Mouse (Mus musculus): ENCODE measurements around the gene Rara. TPM values are rescaled to one million over a fixed set of nuclear protein-coding genes. Genes with fewer than 3 reads are reported as not detected.
A peak's percentile ranks its signal among the peaks of the same experiment; 100 is the strongest.
"Not testable (repeated sequence)": the region's sequence is repeated elsewhere in the genome, so short reads cannot be mapped to it uniquely, and the experiment has no call there.

The Rara gene
- total RNA-seq, 1 experiment from 2014 or later, result 131 TPM

DNA sequence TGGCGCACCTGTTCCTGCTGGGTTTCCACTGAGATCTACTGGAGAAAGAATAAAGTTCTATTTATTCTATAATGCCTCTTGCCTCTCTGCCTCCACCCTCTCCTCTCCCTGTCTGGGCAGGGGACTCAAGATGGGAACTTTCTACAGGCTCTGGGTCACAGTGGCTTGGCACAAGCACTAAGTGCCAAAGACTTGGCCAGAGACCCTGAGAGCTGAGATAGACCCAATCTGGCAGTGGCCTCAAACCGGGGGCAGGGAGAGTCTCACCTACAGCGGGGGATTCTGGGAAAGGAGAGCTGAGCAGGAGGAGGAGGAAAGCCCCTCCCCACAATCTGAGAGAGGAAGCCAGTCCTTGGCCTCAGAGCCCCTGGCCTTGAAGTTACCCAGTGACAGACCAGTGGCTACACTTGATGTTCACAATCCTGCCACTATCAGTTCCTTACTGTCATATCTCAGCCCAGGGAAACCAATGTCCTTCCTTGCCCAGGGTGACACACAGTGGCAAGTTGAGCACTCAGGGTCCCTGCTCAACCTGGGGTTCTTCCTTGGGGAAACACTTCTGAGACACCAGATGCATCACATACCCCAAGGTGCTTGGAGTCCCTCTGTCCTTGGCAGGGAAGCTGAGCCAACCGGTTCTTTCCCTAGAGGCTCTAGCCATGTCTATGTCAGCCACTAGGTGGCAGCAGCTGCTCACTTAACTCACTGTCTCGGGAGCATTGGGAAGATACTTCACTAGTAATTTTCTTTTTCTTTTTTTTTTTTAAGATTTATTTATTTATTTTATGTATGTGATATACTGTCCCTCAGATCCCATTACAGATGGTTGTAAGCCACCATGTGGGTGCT lies 47.5 kb downstream of the Rara start:
- ATAC-seq (ENCODE audit: extremely low read depth, insufficient number of reproducible peaks, low FRiP score, poor library complexity, severe bottlenecking), result peak; percentile 30; the same call in 1 of the 2 replicates

DNA sequence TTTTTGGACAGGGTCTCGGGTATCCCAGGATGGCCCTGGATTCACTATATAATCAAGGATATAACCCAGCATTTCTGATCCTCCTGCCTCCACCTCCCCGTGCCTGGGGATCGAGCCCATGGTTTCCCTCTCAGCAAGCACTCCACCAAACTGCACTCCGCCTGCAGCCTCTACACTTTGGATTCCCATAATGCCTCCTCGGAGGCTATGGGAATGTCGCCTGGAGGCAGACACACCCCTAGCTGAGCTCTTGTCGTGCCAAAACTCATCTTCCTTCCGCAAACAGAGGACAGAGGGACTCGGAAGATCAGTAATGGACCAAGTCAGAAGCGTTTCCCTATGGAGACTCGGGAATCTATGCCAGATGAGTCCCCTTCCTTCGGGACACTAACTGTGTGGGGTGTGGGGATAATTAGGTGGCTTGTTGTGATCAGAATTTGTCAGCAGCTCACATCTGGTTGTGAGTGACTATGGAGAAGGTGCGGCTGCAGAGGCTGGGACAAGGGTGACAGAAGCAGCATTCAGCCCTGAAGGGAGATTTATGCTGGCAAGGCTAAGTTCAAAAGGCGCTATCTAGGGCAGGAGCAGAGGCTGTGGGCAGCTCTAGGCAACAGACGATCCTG lies 51.0 kb downstream of the Rara start:
- no peak for ATAC-seq (ENCODE audit: extremely low read depth, insufficient number of reproducible peaks, low FRiP score, poor library complexity, severe bottlenecking)

GRCm38 (mm10) chr11:98979356-98979755 lies 51.7 kb downstream of the Rara start:
- no peak for ATAC-seq (ENCODE audit: extremely low read depth, insufficient number of reproducible peaks, low FRiP score, poor library complexity, severe bottlenecking)

GRCm38 (mm10) chr11:98981289-98981996 lies 53.8 kb downstream of the Rara start:
- no peak for ATAC-seq (ENCODE audit: extremely low read depth, insufficient number of reproducible peaks, low FRiP score, poor library complexity, severe bottlenecking)

DNA sequence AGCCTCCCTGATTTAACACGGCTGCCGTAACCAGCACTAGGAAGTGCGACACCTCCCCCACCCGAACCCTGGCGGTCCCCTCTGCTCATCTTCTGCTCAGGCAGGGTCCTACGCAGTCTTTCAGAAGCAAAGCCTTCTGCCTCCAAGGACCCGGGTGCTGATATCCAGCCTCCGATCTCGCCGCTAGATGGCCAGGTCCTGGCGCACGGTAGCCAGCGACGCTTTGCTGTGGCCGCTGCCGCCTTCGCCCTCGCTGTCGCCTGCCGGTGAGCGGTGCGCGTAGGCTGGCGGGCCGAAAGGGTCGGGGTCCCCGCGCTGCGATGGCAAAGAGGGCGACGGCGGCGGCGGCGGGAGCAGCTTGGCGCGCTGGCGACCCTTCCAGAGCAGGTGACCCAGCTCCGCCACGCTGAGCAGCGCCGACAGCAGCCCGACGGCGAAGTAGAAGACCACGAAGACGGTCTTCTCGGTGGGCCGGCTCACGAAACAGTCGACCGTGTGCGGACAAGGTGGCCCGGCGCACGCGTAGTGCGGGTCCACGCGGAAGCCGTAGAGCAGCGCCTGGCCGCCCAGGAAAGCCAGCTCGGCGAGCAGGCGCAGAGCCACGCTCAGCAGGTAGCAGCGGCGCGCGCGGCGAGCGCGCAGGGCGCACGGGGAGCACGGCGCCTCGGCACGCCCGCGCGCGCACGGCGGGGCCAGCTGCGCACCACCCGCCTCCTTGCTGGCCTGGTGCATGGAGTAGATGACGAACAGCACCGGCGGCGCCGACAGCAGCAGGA lies 54.6 kb downstream of the Rara start:
- no peak for ATAC-seq (ENCODE audit: extremely low read depth, insufficient number of reproducible peaks, low FRiP score, poor library complexity, severe bottlenecking)

DNA sequence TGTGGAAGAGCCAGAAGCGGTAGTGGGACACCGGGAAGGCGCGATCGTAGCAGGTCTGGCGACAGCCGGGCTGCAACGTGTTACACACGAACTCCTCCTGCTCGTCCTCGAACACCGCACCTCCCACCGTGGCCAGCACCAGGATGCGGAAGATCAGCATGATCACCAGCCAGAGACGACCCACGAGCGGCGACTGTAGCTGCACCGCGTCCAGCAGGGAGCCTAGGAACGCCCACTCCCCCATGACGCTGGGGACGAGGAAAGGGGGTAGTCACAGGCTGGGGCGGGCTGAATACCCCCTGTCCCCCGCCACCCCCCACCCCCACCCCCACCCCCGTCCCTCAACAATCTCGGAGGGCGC lies 55.1 kb downstream of the Rara start, which contains the start of gene Gjd3:
Gene Gjd3 (minus strand): TSS at position 244 of the 361 bp plus-strand sequence.
- ATAC-seq (ENCODE audit: extremely low read depth, insufficient number of reproducible peaks, low FRiP score, poor library complexity, severe bottlenecking), result no peak

GRCm38 (mm10) chr11:98983551-98983950 lies 55.9 kb downstream of the Rara start:
- ATAC-seq (ENCODE audit: extremely low read depth, insufficient number of reproducible peaks, low FRiP score, poor library complexity, severe bottlenecking), result no peak

- ATAC-seq (ENCODE audit: extremely low read depth, insufficient number of reproducible peaks, low FRiP score, poor library complexity, severe bottlenecking), result no peak
Observed at GRCm38 (mm10) chr11:98985542-98985941, 57.9 kb downstream of the Rara start.

DNA sequence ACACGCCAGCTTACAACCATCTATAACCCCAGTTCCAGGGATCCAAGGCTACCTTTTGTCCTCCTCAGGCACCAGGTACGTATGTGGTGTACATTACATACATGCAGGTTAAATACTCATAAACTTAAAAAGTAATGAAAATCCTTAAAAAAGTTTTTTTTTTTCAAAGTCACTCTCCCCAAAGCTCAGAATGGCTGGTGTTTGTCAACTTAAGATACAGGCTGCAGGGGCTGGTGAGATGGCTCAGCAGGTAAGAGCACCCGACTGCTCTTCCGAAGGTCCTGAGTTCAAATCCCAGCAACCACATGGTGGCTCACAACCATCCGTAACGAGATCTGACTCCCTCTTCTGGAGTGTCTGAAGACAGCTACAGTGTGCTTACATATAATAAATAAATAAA lies 60.6 kb downstream of the Rara start:
- not testable (repeated sequence) for ATAC-seq (ENCODE audit: extremely low read depth, insufficient number of reproducible peaks, low FRiP score, poor library complexity, severe bottlenecking)

DNA sequence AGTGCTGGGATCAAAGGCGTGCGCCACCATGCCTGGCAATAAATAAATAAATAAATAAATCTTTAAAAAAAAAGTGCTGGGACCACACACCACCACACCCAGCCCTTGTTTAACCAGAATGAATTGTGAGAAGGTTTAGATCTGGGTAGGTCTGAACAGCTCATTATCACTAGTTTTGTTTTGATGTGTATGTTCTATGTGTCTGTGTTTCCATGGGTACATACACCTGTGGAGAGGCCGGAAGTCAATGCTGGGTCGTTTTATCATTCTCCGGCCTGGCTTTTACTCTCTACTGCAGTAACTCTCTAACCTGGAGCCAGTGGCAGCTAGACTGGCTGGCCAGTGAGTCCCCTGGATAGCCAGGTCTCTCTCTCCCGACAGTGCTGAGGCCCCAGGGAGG lies 63.2 kb downstream of the Rara start:
- no peak for ATAC-seq (ENCODE audit: extremely low read depth, insufficient number of reproducible peaks, low FRiP score, poor library complexity, severe bottlenecking)

DNA sequence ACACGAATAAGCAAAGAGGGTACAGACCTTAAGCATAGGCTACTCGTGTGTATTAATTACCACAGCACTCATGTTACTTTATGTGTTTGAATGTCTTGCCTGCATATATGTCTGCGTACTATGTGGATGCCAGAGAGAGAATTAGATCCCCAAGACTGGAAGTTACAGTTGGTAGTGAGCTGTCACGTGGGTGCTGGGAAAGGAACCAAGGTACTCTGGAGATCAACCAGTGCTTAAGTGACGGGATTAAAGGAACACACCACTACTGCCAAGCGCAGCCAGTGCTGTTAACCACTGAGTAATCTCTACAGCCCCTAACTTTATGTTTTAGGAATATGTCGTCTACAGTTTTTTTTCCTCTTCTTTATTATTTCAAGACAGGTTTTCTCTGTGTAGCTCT lies 68.4 kb downstream of the Rara start:
- no peak for ATAC-seq (ENCODE audit: extremely low read depth, insufficient number of reproducible peaks, low FRiP score, poor library complexity, severe bottlenecking)

DNA sequence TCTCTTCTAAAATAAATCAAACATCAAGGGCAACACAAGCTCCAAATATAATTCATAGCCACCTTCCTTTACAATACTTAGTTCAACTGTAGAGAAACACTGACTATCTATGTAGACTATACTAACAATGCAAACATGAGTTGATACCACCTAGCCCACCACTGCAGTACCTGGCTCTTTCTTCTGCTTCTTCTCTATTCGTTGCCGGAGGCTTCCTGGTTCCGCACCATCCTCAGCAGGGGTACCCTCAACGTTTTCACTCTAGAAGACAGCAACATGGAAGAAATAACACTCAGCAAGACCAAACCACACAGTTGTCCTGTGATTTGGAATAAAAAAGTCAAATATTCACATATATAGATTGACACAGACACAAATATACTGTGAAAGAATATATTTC lies 70.0 kb downstream of the Rara start:
- no peak for ATAC-seq (ENCODE audit: extremely low read depth, insufficient number of reproducible peaks, low FRiP score, poor library complexity, severe bottlenecking)

DNA sequence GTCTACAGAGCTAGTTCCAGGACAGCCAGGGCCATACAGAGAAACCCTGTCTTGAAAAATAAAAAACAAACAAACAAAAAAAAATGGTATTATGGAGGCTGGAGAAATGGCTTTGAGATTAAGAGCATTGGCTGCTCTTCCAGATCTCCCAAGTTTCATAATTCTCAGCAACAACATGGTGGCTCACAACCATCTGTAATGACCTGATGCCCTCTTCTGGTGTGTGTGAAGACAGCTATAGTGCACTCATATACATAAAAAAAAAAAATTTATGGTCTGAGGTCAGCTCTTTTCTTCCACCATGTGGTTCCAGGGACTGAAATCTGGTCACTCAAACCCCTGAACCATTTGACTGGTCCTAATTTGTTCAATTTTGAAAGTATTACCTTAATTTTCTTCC lies 71.2 kb downstream of the Rara start:
- ATAC-seq (ENCODE audit: extremely low read depth, insufficient number of reproducible peaks, low FRiP score, poor library complexity, severe bottlenecking), result no peak

- no peak for ATAC-seq (ENCODE audit: extremely low read depth, insufficient number of reproducible peaks, low FRiP score, poor library complexity, severe bottlenecking)
Observed at GRCm38 (mm10) chr11:98999243-98999642, 71.6 kb downstream of the Rara start.

DNA sequence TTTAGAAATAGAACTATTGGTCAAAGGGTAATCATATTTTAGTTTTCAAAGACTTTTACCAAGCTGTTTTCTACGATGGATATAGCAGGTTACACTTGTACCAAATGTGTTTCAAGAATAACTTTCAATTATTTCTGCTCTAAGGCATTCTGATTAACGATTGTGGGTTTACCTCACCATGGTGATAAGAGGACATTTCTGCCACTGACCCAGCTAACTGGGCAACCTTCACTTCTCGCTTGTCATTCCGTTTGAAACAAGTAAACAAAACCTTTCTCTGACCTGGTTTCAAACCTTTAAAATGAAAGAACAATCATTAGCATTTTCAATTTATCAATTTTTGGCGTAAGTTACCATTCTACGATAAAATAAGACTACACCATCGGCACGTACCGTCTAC lies 79.2 kb downstream of the Rara start:
- no peak for ATAC-seq (ENCODE audit: extremely low read depth, insufficient number of reproducible peaks, low FRiP score, poor library complexity, severe bottlenecking)

DNA sequence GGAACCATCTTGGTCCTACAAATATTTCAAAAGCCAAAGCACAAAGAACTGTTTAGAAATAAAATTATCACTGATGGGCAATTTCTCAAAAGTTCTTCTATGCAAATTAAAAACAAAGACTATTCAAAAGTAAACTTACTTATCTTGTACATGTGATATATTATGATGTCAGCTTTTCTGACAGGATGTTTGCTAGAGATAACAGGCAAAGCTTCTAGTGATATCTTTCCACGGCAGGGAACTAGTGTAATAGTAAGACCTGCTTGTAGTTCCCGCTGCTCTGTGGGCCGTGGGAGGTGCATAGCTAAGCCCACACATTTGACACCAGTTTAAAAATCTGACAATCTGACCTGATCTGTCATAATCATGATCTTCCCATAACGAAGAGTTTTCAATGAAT lies 82.5 kb downstream of the Rara start:
- no peak for ATAC-seq (ENCODE audit: extremely low read depth, insufficient number of reproducible peaks, low FRiP score, poor library complexity, severe bottlenecking)

DNA sequence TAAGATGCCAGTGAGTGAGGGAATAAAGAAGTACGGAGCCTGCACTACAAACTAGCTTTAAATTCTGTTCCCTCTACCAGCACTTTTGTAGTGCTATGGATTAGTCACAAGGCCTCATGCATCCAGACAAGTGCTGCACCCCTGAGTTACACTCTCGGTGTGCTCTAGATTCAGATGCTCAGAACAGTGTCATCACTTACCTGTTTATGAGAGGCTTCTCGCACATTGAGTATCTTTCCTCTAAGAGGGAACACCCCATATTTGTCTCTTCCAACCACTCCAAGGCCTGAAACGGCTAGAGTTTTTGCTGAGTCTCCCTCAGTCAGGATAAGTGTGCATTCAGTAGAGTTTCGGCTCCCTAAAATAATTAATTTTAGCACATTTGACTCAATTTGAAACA lies 83.1 kb downstream of the Rara start:
- ATAC-seq (ENCODE audit: extremely low read depth, insufficient number of reproducible peaks, low FRiP score, poor library complexity, severe bottlenecking), result no peak

DNA sequence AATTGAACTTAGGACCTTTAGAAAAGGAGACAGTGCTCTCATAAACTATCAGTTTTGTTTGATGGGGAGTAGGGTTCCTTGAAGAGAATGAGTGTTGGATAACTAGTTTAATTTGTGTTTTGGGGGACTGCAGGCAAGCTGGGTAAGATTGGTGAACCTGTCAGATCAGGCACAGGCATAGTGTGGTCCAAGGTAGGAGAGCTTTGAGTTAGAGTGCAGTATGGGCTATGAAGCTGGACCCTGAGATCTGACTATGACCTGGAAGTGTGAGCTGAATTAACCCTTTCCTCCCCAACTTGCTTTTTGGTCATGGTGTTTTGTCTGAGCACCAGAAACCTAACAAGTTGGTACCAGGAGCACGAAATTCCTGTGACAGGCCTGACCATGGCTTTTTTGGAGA lies 86.2 kb downstream of the Rara start:
- no peak for ATAC-seq (ENCODE audit: extremely low read depth, insufficient number of reproducible peaks, low FRiP score, poor library complexity, severe bottlenecking)

DNA sequence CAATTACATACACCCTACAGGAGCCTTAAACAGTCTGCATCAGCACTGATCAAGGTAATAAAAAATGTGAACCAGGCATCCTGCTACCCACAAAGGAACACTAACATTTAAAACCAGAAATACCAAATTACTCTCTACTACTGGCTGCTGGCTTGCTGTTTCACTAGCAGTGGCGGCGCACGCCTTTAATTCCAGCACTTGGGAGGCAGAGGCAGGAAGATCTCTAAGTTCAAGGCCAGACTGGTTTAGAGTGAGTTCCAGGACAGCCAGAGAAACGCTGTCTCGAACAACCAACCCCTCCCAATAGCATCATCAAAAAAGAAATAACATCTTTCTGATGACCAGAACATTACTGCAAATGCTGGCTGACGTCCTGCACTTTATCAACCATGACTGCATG lies 92.2 kb downstream of the Rara start:
- ATAC-seq (ENCODE audit: extremely low read depth, insufficient number of reproducible peaks, low FRiP score, poor library complexity, severe bottlenecking), result no peak
